Mouse (Mus musculus) adrenal gland, postnatal 25 days (tissue): ENCODE data around the gene Zfp704. TPM values are rescaled to one million over a fixed set of nuclear protein-coding genes. Genes with fewer than 3 reads are reported as not detected.
"Not testable (repeated sequence)": the region's sequence is repeated elsewhere in the genome, so short reads cannot be mapped to it uniquely, and the experiment has no call there.

ENCODE experiments used
- DNase-seq: peaks from one replicate; pipeline ENCODE4 v3.0.0; 2021; ENCODE audit warnings: mixed read lengths
- total RNA-seq: library from RNA; stranded (reverse); gene quantifications from 2 replicates; pipeline ENCODE4 v1.2.3, GENCODE M21; 2021

The Zfp704 gene
- total RNA-seq, 1 experiment from 2014 or later, result 18.7 TPM

- no peak for DNase-seq
These were observed 11.8 kb downstream of the Zfp704 start for GRCm38 (mm10) chr3:9598061-9598460.

GRCm38 (mm10) chr3:9594457-9594856, 15.4 kb downstream of the Zfp704 start:
- DNase-seq, result no peak

GRCm38 (mm10) chr3:9593832-9594231, 16.1 kb downstream of the Zfp704 start:
- no peak for DNase-seq

- DNase-seq, result no peak
These were observed 18.3 kb downstream of the Zfp704 start for GRCm38 (mm10) chr3:9591416-9592110.

GRCm38 (mm10) chr3:9588635-9589034, 21.2 kb downstream of the Zfp704 start:
- no peak for DNase-seq

GRCm38 (mm10) chr3:9587304-9587703, 22.6 kb downstream of the Zfp704 start:
- DNase-seq, result no peak

GRCm38 (mm10) chr3:9583516-9583915, 26.4 kb downstream of the Zfp704 start:
- DNase-seq, result no peak

- no peak for DNase-seq
These were observed 28.7 kb downstream of the Zfp704 start for GRCm38 (mm10) chr3:9580952-9581798.

GRCm38 (mm10) chr3:9580102-9580501, 29.8 kb downstream of the Zfp704 start:
- no peak for DNase-seq

- no peak for DNase-seq
These were observed 30.7 kb downstream of the Zfp704 start for GRCm38 (mm10) chr3:9579028-9579643.

- no peak for DNase-seq
These were observed 33.0 kb downstream of the Zfp704 start for GRCm38 (mm10) chr3:9576872-9577271.

- no peak for DNase-seq
These were observed 35.6 kb downstream of the Zfp704 start for GRCm38 (mm10) chr3:9574305-9574704.

- no peak for DNase-seq
These were observed 36.3 kb downstream of the Zfp704 start for GRCm38 (mm10) chr3:9573581-9573980.

- DNase-seq, result peak; percentile 41
These were observed 37.6 kb downstream of the Zfp704 start for GRCm38 (mm10) chr3:9572261-9572660.

- DNase-seq, result no peak
These were observed 39.1 kb downstream of the Zfp704 start for GRCm38 (mm10) chr3:9570782-9571181.

GRCm38 (mm10) chr3:9569706-9570105, 40.2 kb downstream of the Zfp704 start:
- not testable (repeated sequence) for DNase-seq

- DNase-seq, result no peak
These were observed 41.2 kb downstream of the Zfp704 start for GRCm38 (mm10) chr3:9568565-9569228.

- no peak for DNase-seq
These were observed 41.9 kb downstream of the Zfp704 start for GRCm38 (mm10) chr3:9567948-9568347.

- no peak for DNase-seq
These were observed 43.1 kb downstream of the Zfp704 start for GRCm38 (mm10) chr3:9566831-9567230.

- DNase-seq, result no peak
These were observed 46.3 kb downstream of the Zfp704 start for GRCm38 (mm10) chr3:9563562-9563961.

- DNase-seq, result no peak
These were observed 47.1 kb downstream of the Zfp704 start for GRCm38 (mm10) chr3:9562649-9563328.
